Mouse (Mus musculus): ENCODE measurements around the gene Vamp2. TPM values are rescaled to one million over a fixed set of nuclear protein-coding genes. Genes with fewer than 3 reads are reported as not detected.

The Vamp2 gene
- polyA plus RNA-seq, 1 experiment from 2014 or later, result 12.5 TPM

- peaks cover 80% of the 10 kb centered on the region for H3K4me1 ChIP-seq (replicated peaks)
- H3K9ac ChIP-seq, result peak within 1 kb of the TSS; percentile 78
- WGBS (ENCODE audit: insufficient replicate concordance), result 1% methylated on average over 37 of the region's 37 CpGs
Measured at GRCm38 (mm10) chr11:69094697-69095429, 6.6 kb downstream of the Vamp2 start, which contains the start of gene Per1. Per1 (plus strand) TSS chr11:69095217.

GRCm38 (mm10) chr11:69095511-69096231 lies 7.4 kb downstream of the Vamp2 start:
- Histone ChIP-seq H3K4me2 (peak overlapping the region; percentile 95), H3K4me3 (replicated peaks) (peak overlapping the region; percentile 67), H3K27me3 (no peaks in the 10 kb centered on the region), H3K36me3 (peaks cover 23% of the 10 kb centered on the region), H3K9ac (peak overlapping the region; percentile 78), H3K27ac (peak overlapping the region; percentile 93), H3K4me1 (replicated peaks) (peaks cover 80% of the 10 kb centered on the region), H3K9me3 (replicated peaks) (no peaks in the 10 kb centered on the region)
- peak; percentile 50 for DNase-seq
- WGBS (ENCODE audit: insufficient replicate concordance), result 2% methylated on average over 27 of the region's 27 CpGs
- ATAC-seq (ENCODE audit: low read depth), result no peak

More at GRCm38 (mm10) chr11:69094697-69095429, 6.6 kb downstream of the Vamp2 start, which contains the start of gene Per1:
- Histone ChIP-seq H3K27me3 (no peaks in the 10 kb centered on the region), H3K36me3 (peaks cover 29% of the 10 kb centered on the region), H3K9me3 (replicated peaks) (no peaks in the 10 kb centered on the region), H3K4me3 (replicated peaks) (peak within 1 kb of the TSS; percentile 67), H3K27ac (peak within 1 kb of the TSS; percentile 93), H3K4me2 (peak within 1 kb of the TSS; percentile 95)
- peak; percentile 99 for DNase-seq
- peak; percentile 86 for ATAC-seq (ENCODE audit: low read depth)

- Histone ChIP-seq H3K4me3 (replicated peaks) (peak overlapping the region; percentile 67), H3K9me3 (replicated peaks) (no peaks in the 10 kb centered on the region), H3K9ac (peak overlapping the region; percentile 78), H3K27me3 (no peaks in the 10 kb centered on the region), H3K36me3 (peaks cover 23% of the 10 kb centered on the region), H3K4me1 (replicated peaks) (peaks cover 80% of the 10 kb centered on the region), H3K27ac (peak overlapping the region; percentile 93), H3K4me2 (peak overlapping the region; percentile 95)
- ATAC-seq (ENCODE audit: low read depth) (no peak), DNase-seq (no peak)
- 20% methylated on average over 9 of the region's 9 CpGs for WGBS (ENCODE audit: insufficient replicate concordance)
Measured at GRCm38 (mm10) chr11:69096360-69096986, 8.2 kb downstream of the Vamp2 start.

- DNase-seq (peak; percentile 95), ATAC-seq (ENCODE audit: low read depth) (peak; percentile 24)
- Histone ChIP-seq H3K36me3 (peaks cover 24% of the 10 kb centered on the region), H3K27ac (peak overlapping the region; percentile 93), H3K9ac (peak overlapping the region; percentile 78), H3K4me1 (replicated peaks) (peaks cover 74% of the 10 kb centered on the region), H3K9me3 (replicated peaks) (no peaks in the 10 kb centered on the region), H3K4me3 (replicated peaks) (peak overlapping the region; percentile 67), H3K27me3 (no peaks in the 10 kb centered on the region), H3K4me2 (peak overlapping the region; percentile 95)
- WGBS (ENCODE audit: insufficient replicate concordance), result 2% methylated on average over 29 of the region's 29 CpGs
Measured at GRCm38 (mm10) chr11:69096987-69097900, 9.0 kb downstream of the Vamp2 start.

GRCm38 (mm10) chr11:69098039-69098761 lies 9.9 kb downstream of the Vamp2 start:
- DNase-seq (no peak), ATAC-seq (ENCODE audit: low read depth) (no peak)
- Histone ChIP-seq H3K9ac (peak overlapping the region; percentile 78), H3K4me1 (replicated peaks) (peaks cover 68% of the 10 kb centered on the region), H3K36me3 (peaks cover 28% of the 10 kb centered on the region), H3K27me3 (no peaks in the 10 kb centered on the region), H3K4me3 (replicated peaks) (peak overlapping the region; percentile 67), H3K4me2 (peak overlapping the region; percentile 95), H3K27ac (peak overlapping the region; percentile 93), H3K9me3 (replicated peaks) (no peaks in the 10 kb centered on the region)
- WGBS (ENCODE audit: insufficient replicate concordance), result 31% methylated on average over 8 of the region's 8 CpGs

GRCm38 (mm10) chr11:69098762-69099091 lies 10.4 kb downstream of the Vamp2 start:
- no peaks in the 10 kb centered on the region for H3K9me3 ChIP-seq (replicated peaks)
- peak overlapping the region; percentile 67 for H3K4me3 ChIP-seq (replicated peaks)
- H3K27ac ChIP-seq, result peak overlapping the region; percentile 93
- peaks cover 67% of the 10 kb centered on the region for H3K4me1 ChIP-seq (replicated peaks)
- H3K4me2 ChIP-seq, result peak overlapping the region; percentile 95
- H3K36me3 ChIP-seq, result peaks cover 33% of the 10 kb centered on the region
- H3K27me3 ChIP-seq, result no peaks in the 10 kb centered on the region
- under 1% methylated on average over 19 of the region's 19 CpGs for WGBS (ENCODE audit: insufficient replicate concordance)
- ATAC-seq (ENCODE audit: low read depth), result peak; percentile 55
- H3K9ac ChIP-seq, result peak overlapping the region; percentile 77
- peak; percentile 94 for DNase-seq

- WGBS (ENCODE audit: insufficient replicate concordance), result 1% methylated on average over 22 of the region's 22 CpGs
- H3K27ac ChIP-seq, result peak overlapping the region; percentile 93
- peaks cover 39% of the 10 kb centered on the region for H3K36me3 ChIP-seq
- H3K27me3 ChIP-seq, result no peaks in the 10 kb centered on the region
- H3K9me3 ChIP-seq (replicated peaks), result no peaks in the 10 kb centered on the region
- DNase-seq, result no peak
- H3K4me2 ChIP-seq, result peak overlapping the region; percentile 95
- H3K4me3 ChIP-seq (replicated peaks), result peak overlapping the region; percentile 67
- peak overlapping the region; percentile 77 for H3K9ac ChIP-seq
- ATAC-seq (ENCODE audit: low read depth), result no peak
- peaks cover 61% of the 10 kb centered on the region for H3K4me1 ChIP-seq (replicated peaks)
Measured at GRCm38 (mm10) chr11:69099177-69099914, 11.1 kb downstream of the Vamp2 start.

- Histone ChIP-seq H3K9me3 (replicated peaks) (no peaks in the 10 kb centered on the region), H3K27ac (peak overlapping the region; percentile 93), H3K36me3 (peaks cover 45% of the 10 kb centered on the region), H3K27me3 (no peaks in the 10 kb centered on the region), H3K4me1 (replicated peaks) (peaks cover 57% of the 10 kb centered on the region), H3K9ac (peak overlapping the region; percentile 77), H3K4me2 (peak overlapping the region; percentile 95), H3K4me3 (replicated peaks) (peak overlapping the region; percentile 67)
- peak; percentile 11; the same call in 1 of the 2 replicates for ATAC-seq (ENCODE audit: low read depth)
- 1% methylated on average over 23 of the region's 23 CpGs for WGBS (ENCODE audit: insufficient replicate concordance)
- peak; percentile 83 for DNase-seq
Measured at GRCm38 (mm10) chr11:69099915-69100345, 11.6 kb downstream of the Vamp2 start.

- Histone ChIP-seq H3K27ac (peak overlapping the region; percentile 71), H3K4me3 (replicated peaks) (peak overlapping the region; percentile 67), H3K9ac (peak overlapping the region; percentile 77), H3K36me3 (peaks cover 54% of the 10 kb centered on the region), H3K27me3 (no peaks in the 10 kb centered on the region), H3K4me1 (replicated peaks) (peaks cover 50% of the 10 kb centered on the region), H3K4me2 (peak overlapping the region; percentile 95), H3K9me3 (replicated peaks) (no peaks in the 10 kb centered on the region)
- 83% methylated on average over 20 of the region's 20 CpGs for WGBS (ENCODE audit: insufficient replicate concordance)
- no peak for ATAC-seq (ENCODE audit: low read depth)
- DNase-seq, result no peak
Measured at GRCm38 (mm10) chr11:69100639-69101360, 12.5 kb downstream of the Vamp2 start.
